Mouse (Mus musculus) stomach, postnatal 0 days (tissue): Measurements from ENCODE around the gene Masp1.

Source experiments
- CTCF ChIP-seq: IDR thresholded peaks from 2 replicates; pipeline ENCODE4 v1.5.1; 2016; ENCODE audit warnings: antibody characterized with exemption, low read depth, mild to moderate bottlenecking, moderate library complexity
- EP300 ChIP-seq: optimal IDR thresholded peaks from 2 replicates; pipeline ENCODE3; 2016; ENCODE audit warnings: antibody characterized with exemption

DNA sequence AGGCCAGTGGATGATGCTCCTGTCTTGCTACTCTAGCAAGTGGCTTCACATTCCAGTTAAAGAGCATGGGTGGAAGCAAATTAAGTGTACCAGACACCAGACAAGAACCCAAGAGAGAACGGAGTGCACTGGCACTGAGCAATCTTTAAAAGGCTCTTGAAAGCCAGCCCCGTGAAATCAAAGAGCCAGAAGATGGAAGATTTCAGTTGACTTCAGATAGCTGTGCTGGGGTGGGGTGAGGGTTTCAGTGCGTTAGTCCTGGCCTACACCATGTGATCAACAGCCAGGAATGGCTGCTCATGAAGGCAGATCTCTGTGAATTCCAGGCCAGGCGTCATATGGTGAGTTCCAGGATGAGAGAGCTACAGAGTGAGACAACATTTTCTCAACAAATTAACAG, 17.3 kb downstream of the Masp1 start:
- TF ChIP-seq CTCF (no peak), EP300 (no peak)
